Mouse (Mus musculus) MEL (cell line): ENCODE measurements around the gene Ivd. TPM values are rescaled to one million over a fixed set of nuclear protein-coding genes. Genes with fewer than 3 reads are reported as not detected.

Source experiments
- DNase-seq: peaks from one replicate; pipeline ENCODE4 v3.0.0; 2011; ENCODE audit warnings: low read depth, low spot score
- H3K27ac ChIP-seq: 2 replicates; pipeline ENCODE4 v1.5.1; 2012; ENCODE audit warnings: low read depth, mild to moderate bottlenecking, control low read depth, low read length, moderate library complexity; ENCODE audit not compliant: control insufficient read depth
- H3K27me3 ChIP-seq, 2 experiments: fragments of 150-350 bp in 1 of 2; sonication (generic) in 1 of 2; 2 replicates each; pipeline ENCODE4 v1.6.1; 2012; ENCODE audit warnings: low read length in 2 of 2, mild to moderate bottlenecking in 2 of 2, improper control_type of control experiment in 1 of 2, moderate library complexity in 1 of 2; ENCODE audit not compliant: insufficient read depth in 2 of 2, control insufficient read depth in 1 of 2
- H3K36me3 ChIP-seq, 2 experiments: 2 replicates each; pipeline ENCODE4 v1.6.1; 2012 to 2014; ENCODE audit warnings: low read length in 2 of 2, improper control_type of control experiment in 1 of 2, inconsistent platforms in 1 of 2, mild to moderate bottlenecking in 1 of 2; ENCODE audit not compliant: insufficient read depth in 2 of 2, control insufficient read depth in 1 of 2
- H3K4me1 ChIP-seq, 2 experiments: fragments of 150-350 bp in 1 of 2; sonication (generic) in 1 of 2; 2 replicates each; pipeline ENCODE4 v1.6.1; 2012; ENCODE audit warnings: low read length in 2 of 2, improper control_type of control experiment in 1 of 2, mild to moderate bottlenecking in 1 of 2; ENCODE audit not compliant: insufficient read depth in 2 of 2, control insufficient read depth in 1 of 2
- H3K4me3 ChIP-seq, 2 experiments: fragments of 150-350 bp in 1 of 2; sonication (generic) in 1 of 2; 2 replicates each; pipeline ENCODE4 v1.5.1; 2012; ENCODE audit warnings: low read depth in 2 of 2, low read length in 2 of 2, mild to moderate bottlenecking in 2 of 2, moderate library complexity in 2 of 2, control low read depth in 1 of 2, improper control_type of control experiment in 1 of 2; ENCODE audit not compliant: control insufficient read depth in 1 of 2, insufficient read depth in 1 of 2
- H3K79me2 ChIP-seq: 2 replicates; pipeline ENCODE4 v1.6.1; 2012; ENCODE audit warnings: mild to moderate bottlenecking, low read length, moderate library complexity; ENCODE audit not compliant: control insufficient read depth, poor library complexity, insufficient read depth
- H3K9ac ChIP-seq: 2 replicates; pipeline ENCODE4 v1.6.1; 2012; ENCODE audit warnings: low read depth, mild to moderate bottlenecking, control low read depth, low read length, moderate library complexity; ENCODE audit not compliant: control insufficient read depth, poor library complexity, severe bottlenecking
- H3K9me3 ChIP-seq: fragments of 150-350 bp; sonication (generic); replicated peaks from 2 replicates; pipeline ENCODE4 v1.6.1; 2012; ENCODE audit warnings: mild to moderate bottlenecking, low read length, improper control_type of control experiment, moderate library complexity; ENCODE audit not compliant: insufficient read depth
- CHD2 ChIP-seq: IDR thresholded peaks from 2 replicates; pipeline ENCODE4 v1.6.1; 2011; ENCODE audit warnings: low read length, improper control_type of control experiment
- ELF1 ChIP-seq: IDR thresholded peaks from 2 replicates; pipeline ENCODE4 v1.6.1; 2014; ENCODE audit warnings: low read depth, mild to moderate bottlenecking, inconsistent platforms, low read length, improper control_type of control experiment, moderate library complexity
- ETS1 ChIP-seq: IDR thresholded peaks from 2 replicates; pipeline ENCODE4 v1.6.1; 2012; ENCODE audit warnings: low read depth, mild to moderate bottlenecking, inconsistent platforms, low read length, improper control_type of control experiment, moderate library complexity
- GATA1 ChIP-seq: IDR thresholded peaks from 2 replicates; pipeline ENCODE4 v1.6.1; 2011; ENCODE audit warnings: low read depth, low read length, improper control_type of control experiment
- HCFC1 ChIP-seq: IDR thresholded peaks from 2 replicates; pipeline ENCODE4 v1.6.1; 2012; ENCODE audit warnings: low read depth, mild to moderate bottlenecking, inconsistent platforms, low read length, improper control_type of control experiment, moderate library complexity
- MAFK ChIP-seq: IDR thresholded peaks from 2 replicates; pipeline ENCODE4 v1.6.1; 2011; ENCODE audit warnings: low read depth, mild to moderate bottlenecking, low read length, improper control_type of control experiment, borderline replicate concordance
- MAX ChIP-seq: IDR thresholded peaks from 2 replicates; pipeline ENCODE4 v1.6.1; 2011; ENCODE audit warnings: low read length, improper control_type of control experiment
- MAZ ChIP-seq: IDR thresholded peaks from 2 replicates; pipeline ENCODE4 v1.6.1; 2012; ENCODE audit warnings: low read depth, mild to moderate bottlenecking, inconsistent platforms, low read length, improper control_type of control experiment
- MEF2A ChIP-seq: IDR thresholded peaks from 2 replicates; pipeline ENCODE4 v1.6.1; 2014; ENCODE audit warnings: low read depth, mild to moderate bottlenecking, inconsistent platforms, low read length, improper control_type of control experiment; ENCODE audit not compliant: poor library complexity, insufficient replicate concordance, severe bottlenecking; ENCODE audit errors: extremely low read depth
- MXI1 ChIP-seq: IDR thresholded peaks from 2 replicates; pipeline ENCODE4 v1.6.1; 2011; ENCODE audit warnings: mild to moderate bottlenecking, low read depth, low read length, improper control_type of control experiment
- MYB ChIP-seq: IDR thresholded peaks from 2 replicates; pipeline ENCODE4 v1.6.1; 2011; ENCODE audit warnings: mild to moderate bottlenecking, low read depth, low read length, improper control_type of control experiment
- MYC ChIP-seq: IDR thresholded peaks from 2 replicates; pipeline ENCODE4 v1.6.1; 2011; ENCODE audit warnings: low read depth, mild to moderate bottlenecking, low read length, improper control_type of control experiment, moderate library complexity
- NELFE ChIP-seq: IDR thresholded peaks from 2 replicates; pipeline ENCODE4 v1.6.1; 2011; ENCODE audit warnings: low read depth, low read length, improper control_type of control experiment
- POLR2AphosphoS2 ChIP-seq: IDR thresholded peaks from 2 replicates; pipeline ENCODE4 v1.6.1; 2011; ENCODE audit warnings: low read length, improper control_type of control experiment
- RAD21 ChIP-seq: IDR thresholded peaks from 2 replicates; pipeline ENCODE4 v1.6.1; 2011; ENCODE audit warnings: mild to moderate bottlenecking, low read depth, low read length, improper control_type of control experiment
- SIN3A ChIP-seq: IDR thresholded peaks from 2 replicates; pipeline ENCODE4 v1.6.1; 2012; ENCODE audit warnings: low read length, improper control_type of control experiment, inconsistent platforms
- TAL1 ChIP-seq: IDR thresholded peaks from 2 replicates; pipeline ENCODE4 v1.6.1; 2012; ENCODE audit warnings: mild to moderate bottlenecking, inconsistent platforms, low read length, moderate library complexity, mixed read lengths
- UBTF ChIP-seq: IDR thresholded peaks from 2 replicates; pipeline ENCODE4 v1.6.1; 2012; ENCODE audit warnings: low read depth, mild to moderate bottlenecking, inconsistent platforms, low read length, improper control_type of control experiment, moderate library complexity, borderline replicate concordance; ENCODE audit not compliant: insufficient read depth
- ZKSCAN1 ChIP-seq: IDR thresholded peaks from 2 replicates; pipeline ENCODE4 v1.6.1; 2012; ENCODE audit warnings: low read depth, mild to moderate bottlenecking, inconsistent platforms, low read length, improper control_type of control experiment, moderate library complexity
- ZMIZ1 ChIP-seq: IDR thresholded peaks from 2 replicates; pipeline ENCODE4 v1.6.1; 2012; ENCODE audit warnings: low read depth, mild to moderate bottlenecking, inconsistent platforms, low read length, improper control_type of control experiment, moderate library complexity
- polyA plus RNA-seq, 2 experiments: library from polyadenylated mRNA; stranded (reverse) in 1 of 2; unstranded in 1 of 2; fragments of >175 nt in 1 of 2; fragments of >200 nt in 1 of 2; gene quantifications; 2 replicates each; pipeline versions ENCODE4 v1.2.1 to v1.2.4; 2012; ENCODE audit warnings: low replicate concordance in 2 of 2, low read depth in 1 of 2; ENCODE audit not compliant: insufficient read length in 2 of 2, insufficient read depth in 1 of 2, missing spikeins in 1 of 2
- total RNA-seq: library from RNA; depleted of rRNA; stranded (reverse); fragments of 300-350 nt; gene quantifications from 2 replicates; pipeline ENCODE4 v1.2.3, GENCODE M21; 2012

The Ivd gene
- total and polyA plus RNA-seq, 3 experiments, result 17.1 to 33.4 TPM; not detected in 1

DNA sequence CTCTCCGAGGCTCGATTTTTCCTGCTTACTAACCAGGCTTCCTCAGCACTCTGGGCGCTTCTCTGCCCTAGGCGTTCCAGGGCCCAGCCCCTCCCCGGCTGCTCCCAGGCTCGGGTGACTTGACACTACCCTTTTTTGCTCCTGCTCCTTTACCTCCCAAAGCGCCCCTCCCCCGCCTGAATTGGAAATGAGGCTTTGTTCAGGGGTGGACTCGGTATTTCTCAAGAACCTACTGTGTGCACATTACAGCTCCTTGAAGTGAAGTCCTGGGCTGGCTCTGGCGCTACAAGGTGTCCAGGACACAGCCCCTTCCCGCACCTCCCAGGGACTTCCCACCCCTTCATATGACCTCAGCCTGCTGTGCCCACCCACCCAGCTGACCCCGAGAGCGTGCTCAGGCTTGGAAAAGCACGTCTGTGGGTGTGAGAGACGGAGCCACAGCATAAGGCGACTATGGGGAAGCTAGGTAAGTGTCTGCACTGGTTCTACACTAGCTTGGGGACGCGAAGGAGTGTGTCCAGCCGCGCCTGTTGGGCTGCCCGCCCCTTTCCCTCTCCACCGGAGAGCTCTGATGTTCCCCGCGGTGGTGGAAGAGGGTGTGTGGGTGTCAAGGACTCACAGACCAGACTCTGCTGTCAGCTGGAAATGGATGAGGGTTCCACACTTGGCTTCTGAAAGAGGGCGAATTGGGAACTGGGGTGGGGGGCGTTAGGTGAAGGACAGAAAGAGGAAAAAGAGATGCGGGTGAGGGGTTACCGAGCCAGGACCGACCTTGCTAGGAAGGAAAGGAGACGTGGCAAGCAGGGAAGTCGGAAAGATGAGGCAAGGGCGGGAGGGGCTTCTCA lies 38.4 kb downstream of the Ivd start, which contains the start of gene Bahd1:
Gene Bahd1, plus strand, starts transcription at position 397 of the 845 bp plus-strand sequence.
- no peak for TF ChIP-seq MEF2A
- 0 out of 2 replicates have a peak, but pooled peaks have one; percentile 36 for TF ChIP-seq MXI1
- peak; percentile 80 for TF ChIP-seq ZKSCAN1
- TF ChIP-seq MAZ, result peak; percentile 38; the same call in 1 of the 2 replicates
- TF ChIP-seq SIN3A, result 0 out of 2 replicates have a peak, but pooled peaks have one; percentile 27
- Histone ChIP-seq H3K36me3 (peaks cover 0 to 17% of the 10 kb centered on the region in 2 experiments; a peak in 2 of 4 replicates), H3K79me2 (peaks cover 29% of the 10 kb centered on the region), H3K27me3 (no peaks in the 10 kb centered on the region; a peak in 1 of 4 replicates), H3K9me3 (no peaks in the 10 kb centered on the region), H3K4me3 (peak within 1 kb of the TSS; percentile 45 to 73), H3K27ac (peak within 1 kb of the TSS; percentile 21), H3K4me1 (peaks cover 3 to 28% of the 10 kb centered on the region in 2 experiments), H3K9ac (peak within 1 kb of the TSS; percentile 86)
- DNase-seq, result peak; percentile 66

DNA sequence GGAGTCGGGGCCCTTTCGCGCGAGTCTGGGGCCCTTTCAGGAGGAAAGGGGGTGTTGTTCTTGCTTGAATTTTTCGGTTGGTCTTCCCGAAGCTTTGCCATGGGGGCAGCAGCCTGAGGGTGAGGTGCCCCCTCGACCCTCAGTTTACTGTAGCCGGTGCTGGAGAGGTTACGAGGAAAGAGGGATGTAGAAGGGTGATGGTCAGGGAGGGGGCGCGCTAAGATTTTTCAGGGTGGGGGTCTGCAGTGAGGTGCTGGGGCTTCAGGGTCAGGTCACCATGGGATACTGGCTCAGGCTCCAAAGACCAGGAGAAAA lies 39.0 kb downstream of the Ivd start:
- Histone ChIP-seq H3K27ac (peak overlapping the region; percentile 21), H3K27me3 (no peaks in the 10 kb centered on the region; a peak in 1 of 4 replicates), H3K36me3 (peaks cover 0 to 22% of the 10 kb centered on the region in 2 experiments; a peak in 2 of 4 replicates), H3K79me2 (peaks cover 29% of the 10 kb centered on the region), H3K9ac (peak overlapping the region; percentile 86), H3K9me3 (no peaks in the 10 kb centered on the region)
- no peak for TF ChIP-seq HCFC1
- TF ChIP-seq ZMIZ1, result no peak
- no peak for TF ChIP-seq MEF2A
- no peak for TF ChIP-seq ETS1
- TF ChIP-seq GATA1, result no peak
- TF ChIP-seq CHD2, result no peak
- TF ChIP-seq RAD21, result no peak
- TF ChIP-seq MYB, result no peak
- TF ChIP-seq MAZ, result no peak; the same call in 1 of the 2 replicates
- no peak for TF ChIP-seq TAL1
- TF ChIP-seq MAX, result no peak
- TF ChIP-seq MAFK, result no peak
- no peak for TF ChIP-seq POLR2AphosphoS2
- TF ChIP-seq MYC, result no peak
- TF ChIP-seq NELFE, result no peak
- no peak; the same call in 1 of the 2 replicates for TF ChIP-seq SIN3A
- TF ChIP-seq UBTF, result no peak
- TF ChIP-seq ELF1, result no peak
- TF ChIP-seq, all 39 proteins: peak for 0
- peak overlapping the region; percentile 45 to 73 for H3K4me3 ChIP-seq
- H3K4me1 ChIP-seq, result peaks cover 3 to 33% of the 10 kb centered on the region in 2 experiments
- peak; percentile 62 for DNase-seq
